Mouse (Mus musculus) heart, embryonic 16.5 days (tissue): ENCODE results near the gene Slc24a3. TPM values are rescaled to one million over a fixed set of nuclear protein-coding genes. Genes with fewer than 3 reads are reported as not detected.

ENCODE experiments used
- ATAC-seq: fragments of 200-750 bp; cut with Nextera tagmentation; replicated peaks from 2 replicates; pipeline ENCODE4 v1.8.0; 2017; ENCODE audit warnings: moderate number of reproducible peaks; ENCODE audit not compliant: insufficient read depth, low FRiP score; ENCODE audit errors: extremely low read depth
- H3K27ac ChIP-seq: fragments of 300-500 bp; sonication (generic); 2 replicates; pipeline ENCODE4 v1.5.1; 2014; ENCODE audit warnings: mild to moderate bottlenecking, low read length, control low read depth, moderate library complexity
- H3K27me3 ChIP-seq: fragments of 300-500 bp; sonication (generic); 2 replicates; pipeline ENCODE4 v1.6.1; 2014; ENCODE audit warnings: low read length, mixed read lengths; ENCODE audit not compliant: control insufficient read depth, insufficient read depth
- H3K36me3 ChIP-seq: fragments of 300-500 bp; sonication (generic); 2 replicates; pipeline ENCODE4 v1.6.1; 2014; ENCODE audit not compliant: control insufficient read depth, insufficient read depth
- H3K4me1 ChIP-seq: fragments of 300-500 bp; sonication (generic); 2 replicates; pipeline ENCODE4 v1.6.1; 2014; ENCODE audit warnings: low read length, mixed read lengths; ENCODE audit not compliant: control insufficient read depth, insufficient read depth
- H3K4me2 ChIP-seq: fragments of 300-500 bp; sonication (generic); 2 replicates; pipeline ENCODE4 v1.6.1; 2014; ENCODE audit warnings: low read depth, mild to moderate bottlenecking, control low read depth, low read length
- H3K4me3 ChIP-seq: fragments of 300-500 bp; sonication (generic); 2 replicates; pipeline ENCODE4 v1.5.1; 2014; ENCODE audit warnings: mild to moderate bottlenecking, control low read depth, low read length
- H3K9ac ChIP-seq: fragments of 300-500 bp; sonication (generic); 2 replicates; pipeline ENCODE4 v1.6.1; 2014; ENCODE audit warnings: low read length, control low read depth
- H3K9me3 ChIP-seq: fragments of 300-500 bp; sonication (generic); replicated peaks from 2 replicates; pipeline ENCODE4 v1.6.1; 2016; ENCODE audit warnings: low read length; ENCODE audit not compliant: control insufficient read depth
- WGBS: fragments of 180-500 bp; shearing (Covaris S2); extraction: QIAGEN DNeasy Blood & Tissue Kit; methylation state at CpG from one replicate; pipeline ENCODE4 v1.1.7; 2014; 5-methylcytosine and 5-hydroxymethylcytosine counted together
- polyA plus RNA-seq: library from polyadenylated mRNA; unstranded; fragments of >200 nt; fragmentation: Nextera tagmentation; extraction: Ambion mirVana; gene quantifications from 2 replicates; pipeline ENCODE4 v1.2.1, GENCODE M21; 2015

Gene Slc24a3
- polyA plus RNA-seq, 1 experiment from 2014 or later: 0.83 TPM

DNA sequence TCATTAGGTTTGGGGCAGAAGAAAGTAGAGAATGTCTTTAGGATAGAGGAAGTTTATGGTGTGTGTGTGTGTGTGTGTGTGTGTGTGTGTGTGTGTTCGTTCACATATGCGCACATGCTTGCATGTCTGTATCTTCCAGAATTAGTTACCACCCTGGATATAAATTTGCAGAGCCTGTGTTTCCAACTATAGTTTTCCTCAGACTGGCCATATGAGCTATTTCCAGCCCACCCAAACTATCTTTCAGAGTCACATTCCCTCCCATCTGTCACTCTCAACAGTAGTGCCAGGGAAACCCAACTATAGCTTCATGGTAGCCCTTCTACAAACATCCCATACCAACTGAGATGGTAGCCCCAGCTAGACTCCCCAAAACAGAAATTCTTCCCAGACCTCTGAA lies 250.2 kb downstream of the Slc24a3 start:
- no peaks in the 10 kb centered on the region for H3K4me1 ChIP-seq
- no peaks in the 10 kb centered on the region for H3K9me3 ChIP-seq
- 78% methylated on average over 2 of the region's 2 CpGs for WGBS
- H3K4me2 ChIP-seq: no peak overlapping the region
- H3K27ac ChIP-seq: no peak overlapping the region
- H3K4me3 ChIP-seq: no peak overlapping the region
- no peaks in the 10 kb centered on the region for H3K36me3 ChIP-seq
- H3K9ac ChIP-seq: no peak overlapping the region
- no peaks in the 10 kb centered on the region for H3K27me3 ChIP-seq
- ATAC-seq: no peak

DNA sequence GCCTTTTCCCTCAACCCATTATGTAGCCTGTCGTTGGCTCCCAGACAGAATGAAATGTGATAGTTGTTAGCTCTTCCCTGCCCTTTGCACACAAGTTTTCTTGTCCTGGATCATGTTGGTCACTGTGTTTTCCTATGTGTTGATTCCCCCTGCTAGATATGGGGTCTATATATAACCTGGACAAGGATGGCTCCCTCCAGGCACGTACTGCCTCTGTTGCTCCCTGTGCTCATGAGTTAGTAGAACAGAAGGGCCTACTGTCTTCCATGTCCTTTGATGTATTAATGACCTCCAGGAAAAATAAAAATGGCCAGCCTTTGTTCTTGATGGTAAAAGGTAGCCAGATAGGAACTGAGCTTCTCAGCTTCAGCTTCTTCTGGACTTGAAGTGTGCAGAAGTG lies 251.5 kb downstream of the Slc24a3 start:
- Histone ChIP-seq H3K4me2 (no peak overlapping the region), H3K4me3 (no peak overlapping the region), H3K36me3 (no peaks in the 10 kb centered on the region), H3K27ac (no peak overlapping the region), H3K9ac (no peak overlapping the region), H3K4me1 (no peaks in the 10 kb centered on the region), H3K9me3 (no peaks in the 10 kb centered on the region; the same call in 1 of the 2 replicates), H3K27me3 (no peaks in the 10 kb centered on the region)
- peak; percentile 60; the same call in 1 of the 2 replicates for ATAC-seq
- 45% methylated on average over 2 of the region's 2 CpGs for WGBS

DNA sequence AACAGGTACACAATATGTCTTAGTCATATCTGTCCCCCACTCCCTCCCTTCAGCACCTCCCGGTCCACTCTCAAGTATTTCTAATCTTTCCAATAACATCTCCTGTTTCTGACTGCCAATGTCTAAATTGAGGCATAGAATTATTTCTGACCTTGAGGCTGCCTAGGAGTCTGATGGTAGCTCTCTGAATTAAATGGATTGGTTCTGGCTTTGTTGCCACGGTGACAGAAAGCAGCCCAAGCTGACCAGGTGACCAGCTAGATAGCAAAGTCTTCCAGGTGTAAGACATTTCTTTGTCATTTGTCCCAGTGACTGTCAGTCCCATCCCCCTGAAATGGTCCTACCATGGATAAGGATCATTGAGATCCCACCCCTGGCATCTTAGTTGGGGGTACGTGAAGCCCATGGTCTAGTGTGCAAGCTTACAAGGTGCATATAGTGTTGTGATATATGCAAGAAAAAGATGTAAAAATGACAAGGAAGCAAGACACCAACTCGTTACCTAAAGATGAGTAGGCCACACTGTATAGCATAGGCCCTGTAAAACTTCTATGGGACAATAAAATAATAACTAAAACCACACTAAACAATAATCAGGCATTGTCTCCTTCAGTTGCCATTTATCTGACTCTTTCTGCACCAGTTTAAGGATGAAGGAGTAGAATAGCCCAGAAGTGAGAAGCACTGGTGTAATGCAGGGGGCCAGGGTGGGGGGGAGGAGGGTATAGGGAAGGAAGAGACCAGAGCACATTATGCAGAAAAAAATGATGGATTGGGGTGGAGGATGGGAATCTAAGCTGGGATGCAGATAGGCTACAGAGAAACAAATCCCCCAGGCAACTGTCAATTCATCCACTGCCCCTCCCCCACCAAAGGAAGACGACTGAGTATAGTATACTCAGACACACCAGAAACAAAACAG lies 253.7 kb downstream of the Slc24a3 start:
- H3K27me3 ChIP-seq: no peaks in the 10 kb centered on the region
- H3K9ac ChIP-seq: no peak overlapping the region
- no peak for ATAC-seq
- no peaks in the 10 kb centered on the region; the same call in 1 of the 2 replicates for H3K9me3 ChIP-seq
- no peaks in the 10 kb centered on the region for H3K36me3 ChIP-seq
- no peak overlapping the region for H3K4me2 ChIP-seq
- H3K4me1 ChIP-seq: no peaks in the 10 kb centered on the region
- no peak overlapping the region for H3K4me3 ChIP-seq
- WGBS: 73% methylated on average over 5 of the region's 5 CpGs
- H3K27ac ChIP-seq: no peak overlapping the region

GRCm38 (mm10) chr2:145421889-145422212 lies 254.3 kb downstream of the Slc24a3 start:
- no peaks in the 10 kb centered on the region for H3K27me3 ChIP-seq
- no peaks in the 10 kb centered on the region for H3K36me3 ChIP-seq
- H3K4me2 ChIP-seq: no peak overlapping the region
- no peak overlapping the region for H3K9ac ChIP-seq
- no peaks in the 10 kb centered on the region; the same call in 1 of the 2 replicates for H3K9me3 ChIP-seq
- ATAC-seq: no peak
- no peak overlapping the region for H3K27ac ChIP-seq
- no peak overlapping the region for H3K4me3 ChIP-seq
- 72% methylated on average over 3 of the region's 3 CpGs for WGBS
- no peaks in the 10 kb centered on the region for H3K4me1 ChIP-seq

- 73% methylated on average over 5 of the region's 5 CpGs for WGBS
- Histone ChIP-seq H3K9me3 (no peaks in the 10 kb centered on the region), H3K4me3 (no peak overlapping the region), H3K4me1 (no peaks in the 10 kb centered on the region), H3K9ac (no peak overlapping the region), H3K27me3 (no peaks in the 10 kb centered on the region), H3K4me2 (no peak overlapping the region), H3K27ac (no peak overlapping the region), H3K36me3 (no peaks in the 10 kb centered on the region)
- no peak for ATAC-seq
Observed at GRCm38 (mm10) chr2:145429982-145430381, 262.4 kb downstream of the Slc24a3 start.

DNA sequence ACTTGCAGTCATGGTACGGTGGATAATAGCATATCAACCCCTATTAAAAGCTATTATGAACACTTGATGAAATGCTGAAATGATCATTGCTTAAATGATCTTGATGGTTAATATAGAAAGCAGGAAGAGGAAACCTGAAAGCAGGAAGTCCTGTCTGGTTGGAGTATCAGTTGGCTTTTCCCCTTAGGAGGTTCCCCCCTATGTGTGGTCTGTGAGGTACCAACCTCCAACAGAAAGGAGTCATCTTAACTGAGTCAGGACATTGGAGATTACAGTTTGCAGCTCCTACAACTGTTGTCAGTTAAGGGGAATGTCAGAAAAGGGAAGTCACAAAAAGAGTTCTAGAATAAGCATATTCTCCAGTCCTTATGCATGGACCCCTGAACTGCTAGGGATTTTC lies 266.5 kb downstream of the Slc24a3 start:
- 89% methylated on average over 1 of the region's 1 CpGs for WGBS
- Histone ChIP-seq H3K36me3 (no peaks in the 10 kb centered on the region), H3K9ac (no peak overlapping the region), H3K4me2 (no peak overlapping the region), H3K27me3 (no peaks in the 10 kb centered on the region), H3K4me3 (no peak overlapping the region), H3K4me1 (no peaks in the 10 kb centered on the region), H3K9me3 (no peaks in the 10 kb centered on the region), H3K27ac (no peak overlapping the region)
- ATAC-seq: no peak

- Histone ChIP-seq H3K27ac (no peak overlapping the region), H3K4me3 (no peak overlapping the region), H3K9me3 (no peaks in the 10 kb centered on the region), H3K9ac (no peak overlapping the region), H3K27me3 (no peaks in the 10 kb centered on the region), H3K4me2 (no peak overlapping the region), H3K36me3 (no peaks in the 10 kb centered on the region), H3K4me1 (no peaks in the 10 kb centered on the region)
- ATAC-seq: no peak
- 65% methylated on average over 5 of the region's 5 CpGs for WGBS
Observed at GRCm38 (mm10) chr2:145438336-145438735, 270.8 kb downstream of the Slc24a3 start.

DNA sequence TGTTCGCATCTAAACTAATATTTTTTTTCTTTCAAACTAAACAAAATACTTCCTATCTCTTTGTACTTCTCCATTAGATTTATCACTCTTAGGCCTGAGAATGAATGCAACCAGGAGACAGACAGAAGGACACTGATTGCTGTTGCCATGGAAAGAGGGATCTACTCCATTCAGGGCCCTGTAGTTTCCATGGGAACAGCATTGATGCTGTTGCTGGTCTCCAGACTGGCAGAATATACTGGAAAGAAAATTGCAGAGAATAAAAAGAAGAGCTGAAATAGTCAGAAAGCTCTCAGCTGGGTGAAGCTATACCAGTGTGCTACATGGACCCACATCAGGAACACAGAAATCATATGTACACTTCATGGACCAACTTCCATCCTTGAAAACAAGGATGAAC lies 272.2 kb downstream of the Slc24a3 start:
- WGBS: 93% methylated on average over 1 of the region's 1 CpGs
- Histone ChIP-seq H3K4me3 (no peak overlapping the region), H3K4me1 (no peaks in the 10 kb centered on the region), H3K9me3 (no peaks in the 10 kb centered on the region), H3K36me3 (no peaks in the 10 kb centered on the region), H3K9ac (no peak overlapping the region), H3K4me2 (no peak overlapping the region), H3K27me3 (no peaks in the 10 kb centered on the region), H3K27ac (no peak overlapping the region)
- ATAC-seq: no peak

DNA sequence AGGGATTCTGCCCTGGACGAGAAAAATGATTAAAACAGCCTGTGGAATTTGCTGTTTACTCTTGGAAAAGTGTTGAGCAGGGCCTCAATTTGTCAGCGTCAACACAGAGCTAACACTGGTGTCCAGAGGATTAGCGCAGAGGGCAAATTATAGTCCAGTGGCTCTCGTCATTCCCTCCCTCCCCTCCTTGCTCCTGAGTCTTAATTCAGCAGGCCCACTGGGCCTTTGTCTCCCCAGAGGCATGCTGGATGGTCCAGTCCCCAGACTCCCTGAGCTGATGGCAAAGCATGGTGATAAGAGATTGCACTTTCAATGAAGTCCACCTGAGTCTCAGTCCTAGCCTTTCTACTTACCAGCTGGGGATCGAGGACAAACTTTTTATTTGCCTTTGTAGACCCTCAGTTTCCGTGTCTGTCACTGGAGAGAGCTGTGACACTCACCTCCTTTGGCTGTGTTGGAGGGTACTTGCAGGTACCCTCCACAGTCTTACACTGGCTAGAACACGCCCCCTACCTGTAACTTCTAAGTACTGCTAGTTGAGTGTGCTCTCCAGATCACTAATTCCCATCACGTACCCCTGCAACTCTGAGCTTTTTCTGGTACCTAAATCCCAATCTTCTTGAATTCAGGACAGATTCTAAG lies 289.7 kb downstream of the Slc24a3 start:
- ATAC-seq: no peak

More for the DNA sequence above, 289.7 kb downstream of the Slc24a3 start:
- Histone ChIP-seq H3K4me1 (no peaks in the 10 kb centered on the region), H3K27me3 (no peaks in the 10 kb centered on the region), H3K9me3 (no peaks in the 10 kb centered on the region), H3K27ac (no peak overlapping the region), H3K36me3 (no peaks in the 10 kb centered on the region), H3K9ac (no peak overlapping the region), H3K4me3 (no peak overlapping the region), H3K4me2 (no peak overlapping the region)
- 56% methylated on average over 8 of the region's 8 CpGs for WGBS
